Mouse (Mus musculus): Measurements from ENCODE around the gene Fam3b.

The Fam3b gene

DNA sequence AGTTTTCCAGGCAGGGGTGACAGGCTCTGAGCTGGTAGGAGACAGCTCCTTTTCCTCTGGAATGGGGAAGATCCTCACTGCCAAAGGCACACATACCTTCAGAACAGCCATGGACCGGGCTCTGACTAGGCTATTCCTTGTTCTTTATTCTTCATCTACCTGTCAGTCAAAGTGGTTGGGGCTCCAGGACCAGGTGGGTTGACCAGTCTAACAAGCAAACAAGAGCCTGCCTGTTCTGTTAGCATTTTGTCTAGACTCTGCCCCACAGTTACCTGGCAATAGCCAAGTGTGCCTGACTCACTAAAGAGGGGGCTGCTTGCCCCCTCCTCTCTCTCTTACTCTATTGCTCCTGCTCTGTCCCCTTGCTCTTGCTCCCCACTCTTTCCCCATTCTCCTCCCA is 22.2 kb downstream of the Fam3b start:
- DNase-seq (ENCODE audit: low spot score in 2 of 2), result no peak

DNA sequence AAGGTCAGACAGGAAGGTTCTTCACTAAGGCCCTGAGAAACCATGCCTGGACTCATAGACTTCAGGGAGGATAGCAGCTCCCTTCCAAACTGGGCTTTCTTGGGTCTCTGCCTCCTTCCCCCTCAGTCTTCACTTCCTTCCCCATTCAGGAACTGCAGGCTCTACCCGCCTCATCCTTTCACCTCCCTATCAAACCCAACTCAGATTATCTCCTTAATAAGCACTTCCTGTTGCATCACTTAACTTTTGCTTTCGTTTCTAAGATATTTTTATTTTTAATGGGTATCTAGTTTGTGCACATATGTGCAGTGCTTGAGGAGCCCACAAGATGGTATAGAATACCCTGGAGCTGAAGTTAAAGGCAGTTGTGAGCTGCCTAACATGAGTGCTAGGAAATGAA is 36.0 kb downstream of the Fam3b start:
- no peak for DNase-seq (ENCODE audit: low spot score in 2 of 2)

- DNase-seq (ENCODE audit: low spot score in 2 of 2), result no peak
These were observed 38.1 kb downstream of the Fam3b start for GRCm38 (mm10) chr16:97476524-97476923.

GRCm38 (mm10) chr16:97475581-97475980 is 39.0 kb downstream of the Fam3b start:
- no peak for DNase-seq (ENCODE audit: low spot score in 2 of 2)

DNA sequence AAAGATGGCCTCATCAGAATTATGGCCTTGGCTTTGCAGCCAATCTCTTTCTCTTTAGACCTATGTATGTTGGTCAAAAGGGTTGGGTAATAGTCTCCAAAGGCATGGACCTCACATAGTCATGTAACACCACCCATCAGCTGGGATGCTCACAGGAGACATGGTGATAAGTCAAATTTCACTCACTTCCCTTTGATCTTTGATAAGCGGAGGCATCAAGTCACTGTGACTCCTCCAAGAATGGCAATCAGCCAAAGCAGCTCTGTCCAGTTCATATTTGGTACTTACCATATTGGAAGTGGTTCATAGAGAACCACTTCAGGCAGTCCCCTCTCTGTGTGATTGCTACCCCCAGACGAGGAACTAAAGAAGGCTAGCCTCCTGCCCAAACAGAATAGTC is 39.9 kb downstream of the Fam3b start:
- no peak for DNase-seq (ENCODE audit: low spot score in 2 of 2)

DNA sequence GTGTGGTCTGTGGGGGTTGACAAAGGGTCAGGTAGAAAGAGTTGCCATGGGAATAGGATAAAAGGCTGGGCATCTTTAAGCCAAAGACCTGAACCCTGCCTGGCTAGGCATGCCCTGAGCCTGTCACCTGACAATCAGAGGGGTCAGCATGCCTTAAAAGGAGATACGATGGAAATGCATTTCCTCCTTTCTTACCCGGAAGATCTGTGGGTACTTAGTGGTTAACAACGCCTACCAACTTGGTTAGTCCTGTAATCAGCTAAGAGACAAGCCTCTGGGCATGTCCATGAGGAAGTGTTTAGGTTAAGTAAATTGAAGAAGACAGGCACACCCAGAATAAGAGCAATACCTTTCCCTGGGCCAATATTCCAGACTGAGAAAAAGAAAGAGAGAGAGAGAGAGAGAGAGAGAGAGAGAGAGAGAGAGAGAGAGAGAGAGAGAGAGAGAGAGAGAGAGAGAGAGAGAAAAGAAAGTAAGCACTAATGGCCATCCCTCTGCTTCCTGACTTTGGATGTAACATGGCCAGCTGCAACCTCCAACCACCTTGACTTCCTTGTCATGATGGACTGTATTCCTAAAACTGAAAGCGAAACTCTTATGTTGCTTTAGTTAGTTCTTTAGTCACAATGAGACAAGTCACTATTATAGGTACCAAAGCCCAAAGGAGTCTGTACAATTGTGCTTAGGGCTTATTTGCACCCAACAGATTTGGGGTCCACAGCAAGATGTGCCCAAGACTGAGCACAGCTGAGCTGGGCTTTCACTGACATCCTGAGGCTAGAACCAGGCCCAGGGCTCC is 46.4 kb downstream of the Fam3b start:
- DNase-seq (ENCODE audit: low spot score in 2 of 2), result no peak

DNA sequence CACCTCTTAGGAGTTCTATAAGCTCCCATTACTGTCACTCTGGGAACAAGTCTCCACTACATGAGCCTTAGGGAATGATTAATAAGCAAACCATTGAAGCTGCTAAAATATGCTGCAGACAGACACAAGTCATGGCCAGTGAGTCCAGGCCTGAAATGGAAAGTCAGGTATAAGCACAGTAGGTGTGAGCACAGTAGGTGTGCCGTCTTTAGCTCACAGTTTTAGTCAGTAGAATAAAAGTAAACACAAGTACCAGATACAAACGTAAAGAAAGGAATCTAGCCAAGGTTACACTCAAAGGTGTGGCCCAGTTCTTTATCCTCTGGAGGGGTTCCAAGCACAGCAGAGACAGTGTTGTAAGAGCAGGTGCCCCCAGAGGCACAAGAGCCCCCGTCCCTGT is 47.1 kb downstream of the Fam3b start:
- no peak for DNase-seq (ENCODE audit: low spot score in 2 of 2)

- DNase-seq (ENCODE audit: low spot score in 2 of 2), result peak in 1 of 2 experiments; percentile 13
These were observed 48.2 kb downstream of the Fam3b start for GRCm38 (mm10) chr16:97466182-97466957.

DNA sequence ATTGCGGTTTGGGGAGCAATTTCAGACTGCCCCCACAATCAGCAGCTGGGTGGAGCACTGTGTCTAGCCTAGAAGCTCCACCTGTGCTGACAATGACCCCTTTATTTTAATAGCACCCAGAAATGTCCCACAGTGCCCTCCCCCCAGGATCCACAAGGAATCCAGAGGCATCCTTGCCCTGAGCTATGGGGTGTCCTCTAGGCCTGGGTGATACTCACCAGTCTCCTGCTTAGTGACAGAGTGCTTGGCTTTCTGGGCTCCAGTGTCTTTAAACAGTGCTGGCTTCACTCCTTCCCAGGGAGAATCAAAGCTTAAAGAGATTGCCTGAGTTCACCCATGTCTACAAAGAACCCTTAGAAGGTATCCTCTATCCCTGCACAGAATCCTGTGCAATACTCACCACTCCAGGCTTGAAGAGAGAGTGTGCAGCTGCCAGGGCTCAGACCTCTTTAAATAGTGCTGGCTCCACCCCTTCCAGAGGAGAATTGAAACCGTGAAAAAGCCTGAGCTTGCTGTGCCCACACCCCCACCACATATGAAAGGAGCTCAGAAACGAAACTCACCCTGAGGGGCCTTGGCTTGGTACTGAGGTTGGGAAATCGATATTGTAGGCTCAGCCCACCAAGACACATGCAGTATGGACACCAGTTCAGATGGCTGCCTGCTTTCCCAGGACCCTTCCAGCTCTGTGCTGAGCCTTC is 52.0 kb downstream of the Fam3b start, which contains the start of gene Mx1:
TSS of gene Mx1 (minus strand) at position 427 of the 701 bp plus-strand sequence.
- DNase-seq (ENCODE audit: low spot score in 2 of 2), result no peak

- no peak for DNase-seq (ENCODE audit: low spot score in 2 of 2)
These were observed 53.3 kb downstream of the Fam3b start for GRCm38 (mm10) chr16:97461271-97461670.

GRCm38 (mm10) chr16:97459831-97460230 is 54.8 kb downstream of the Fam3b start:
- DNase-seq (ENCODE audit: low spot score in 2 of 2), result no peak

DNA sequence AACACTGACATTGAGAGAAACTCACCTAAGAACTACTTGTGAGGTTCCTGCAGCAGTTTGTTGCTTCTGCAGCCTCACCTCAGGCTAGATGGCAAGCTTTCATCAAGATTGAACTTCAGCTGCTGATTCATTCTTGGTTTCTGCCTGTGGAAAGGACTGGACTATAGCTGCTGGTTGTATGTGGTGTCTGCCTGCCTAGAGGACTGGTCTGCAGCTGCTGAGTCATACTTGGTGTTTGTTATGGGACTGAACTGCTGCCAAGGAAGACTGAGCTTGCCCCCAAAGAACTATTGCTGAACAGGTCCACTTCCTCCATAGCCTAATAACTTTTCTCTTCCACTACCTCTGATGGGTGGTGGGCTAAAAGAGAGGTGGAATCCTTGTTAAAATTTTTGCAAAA is 67.2 kb downstream of the Fam3b start:
- DNase-seq (ENCODE audit: low spot score in 2 of 2), result no peak

DNA sequence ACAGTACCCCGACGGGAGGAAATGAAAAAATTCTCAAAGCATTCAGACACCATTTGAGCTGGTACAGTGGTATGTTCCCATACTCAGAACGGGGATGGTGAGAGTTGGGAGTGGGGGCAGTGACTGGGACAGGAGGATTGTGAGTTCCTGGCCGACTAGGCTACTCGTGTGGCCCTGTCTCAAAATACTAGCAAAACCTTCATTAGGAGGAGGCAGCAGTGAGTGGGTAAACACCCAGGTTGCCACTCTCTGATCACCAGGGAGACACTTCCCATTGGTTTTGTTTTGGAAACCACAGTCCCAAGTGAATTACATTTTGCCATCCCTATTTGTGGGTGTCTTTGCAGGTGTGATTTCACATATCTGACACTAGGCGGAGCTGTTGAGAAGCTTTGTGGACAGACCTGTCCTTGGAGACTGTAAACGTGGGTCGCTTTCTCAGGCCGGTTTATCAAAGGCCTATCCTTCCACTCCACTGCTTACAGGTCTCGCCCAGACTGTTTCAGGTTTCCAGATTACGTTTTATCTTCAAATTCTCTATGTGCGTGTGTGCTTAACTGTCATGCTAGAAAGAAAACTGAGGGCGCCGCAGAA is 70.8 kb downstream of the Fam3b start:
- peak in 1 of 2 experiments; percentile 34 for DNase-seq (ENCODE audit: low spot score in 2 of 2)

GRCm38 (mm10) chr16:97441967-97442366 is 72.6 kb downstream of the Fam3b start:
- DNase-seq (ENCODE audit: low spot score in 2 of 2), result peak in 1 of 2 experiments; percentile 70

- no peak for DNase-seq (ENCODE audit: low spot score in 2 of 2)
These were observed 76.4 kb downstream of the Fam3b start for GRCm38 (mm10) chr16:97438191-97438590.

- no peak for DNase-seq (ENCODE audit: low spot score in 2 of 2)
These were observed 77.1 kb downstream of the Fam3b start for GRCm38 (mm10) chr16:97437448-97438056.

DNA sequence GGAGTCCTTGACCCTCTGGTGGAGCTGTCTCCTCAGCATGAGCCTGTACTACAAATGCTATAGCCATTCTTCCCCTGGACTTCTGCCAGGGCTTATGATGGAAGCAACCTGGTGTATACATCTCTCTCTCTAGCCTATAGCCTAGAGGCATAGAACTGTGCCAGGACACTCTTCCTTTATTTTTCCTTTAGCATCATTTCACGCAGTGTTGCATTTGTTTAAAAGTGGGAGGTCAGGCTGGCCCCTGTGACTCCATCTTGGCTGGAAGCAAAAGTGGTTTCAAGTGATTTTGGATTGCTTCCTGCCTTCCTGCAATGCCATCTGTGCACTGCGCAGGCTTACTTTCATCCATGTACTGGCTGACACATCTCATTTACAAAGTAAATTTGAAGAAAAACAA is 80.4 kb downstream of the Fam3b start:
- DNase-seq (ENCODE audit: low spot score in 2 of 2), result no peak

GRCm38 (mm10) chr16:97431328-97431727 is 83.3 kb downstream of the Fam3b start:
- peak in 1 of 2 experiments; percentile 53 for DNase-seq (ENCODE audit: low spot score in 2 of 2)

- peak; percentile 56 to 62 for DNase-seq (ENCODE audit: low spot score in 2 of 2)
These were observed 84.5 kb downstream of the Fam3b start for GRCm38 (mm10) chr16:97430091-97430490.

- no peak for DNase-seq (ENCODE audit: low spot score in 2 of 2)
These were observed 86.6 kb downstream of the Fam3b start for GRCm38 (mm10) chr16:97428026-97428425.

DNA sequence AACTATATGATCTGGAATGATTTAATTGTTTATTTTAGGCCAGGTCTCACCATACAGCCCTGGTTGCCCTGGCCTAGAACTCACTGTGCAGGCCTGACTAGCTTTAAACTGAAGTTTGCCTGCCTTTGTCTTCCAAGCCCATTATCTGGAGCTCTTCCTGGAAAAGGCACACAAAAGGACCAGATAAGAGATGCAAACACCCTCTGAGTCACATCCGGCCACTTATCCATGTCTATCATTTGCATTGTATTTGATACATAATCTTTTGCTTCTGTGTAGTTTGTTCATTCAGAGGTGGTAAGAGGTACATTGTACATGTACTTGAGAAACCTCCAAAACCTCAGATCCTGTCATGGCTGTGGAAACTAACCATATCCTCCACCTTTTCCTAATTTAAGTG is 91.0 kb downstream of the Fam3b start:
- DNase-seq (ENCODE audit: low spot score in 2 of 2), result no peak
